Mouse (Mus musculus): Measurements from ENCODE around the gene Ptpra. TPM values are rescaled to one million over a fixed set of nuclear protein-coding genes. Genes with fewer than 3 reads are reported as not detected.
A peak's percentile ranks its signal among the peaks of the same experiment; 100 is the strongest.

Ptpra gene
- total RNA-seq (2021) = 100 to 1,000 TPM; 105 to 131 TPM
- long read RNA-seq, experiment 1, full-length matches to known transcripts = 59 of 90 reads
- long read RNA-seq, experiment 1, partial matches to known transcripts = 5 of 90 reads
- long read RNA-seq, experiment 1, other reads (novel, unspliced or antisense) = 26 of 90 reads
- long read RNA-seq, experiment 2, full-length matches to known transcripts = 166 of 255 reads
- long read RNA-seq, experiment 2, partial matches to known transcripts = 34 of 255 reads
- long read RNA-seq, experiment 2, other reads (novel, unspliced or antisense) = 55 of 255 reads

DNA sequence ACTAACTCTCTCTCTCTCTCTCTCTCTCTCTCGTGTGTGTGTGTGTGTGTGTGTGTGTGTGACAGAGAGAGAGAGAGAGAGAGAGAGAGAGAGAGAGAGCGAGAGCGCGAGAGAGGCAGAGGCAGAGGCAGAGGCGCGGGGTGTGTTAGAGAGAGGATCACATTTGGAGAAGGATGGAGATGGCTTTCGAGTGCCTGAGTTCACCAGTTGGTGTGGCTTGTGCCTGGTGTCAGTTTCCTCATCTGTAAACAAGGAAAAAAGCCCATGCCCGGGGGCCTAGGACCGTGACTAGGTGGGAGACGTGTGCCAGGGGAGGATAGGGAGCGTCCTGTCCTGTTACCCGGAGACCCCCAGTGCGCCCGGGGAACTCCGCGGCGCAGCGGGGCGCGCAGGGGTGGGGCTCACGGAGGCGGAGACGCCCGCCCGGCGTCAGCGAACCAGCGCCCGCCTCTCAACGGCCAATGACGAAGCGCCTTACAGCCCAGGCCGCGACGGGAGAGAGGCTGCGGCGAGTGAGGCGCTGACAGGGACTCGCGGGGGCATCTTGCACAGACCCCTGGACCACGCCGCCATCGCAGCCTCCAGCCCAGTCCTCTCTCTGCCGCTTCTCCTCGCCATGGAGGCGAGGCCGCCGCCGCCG, at the start of gene Ptpra:
Ptpra (plus strand) TSS at position 485 of the 640 bp plus-strand sequence.
- peak; percentile 92 to 93 for DNase-seq (ENCODE audit: low spot score in 2 of 2)

DNA sequence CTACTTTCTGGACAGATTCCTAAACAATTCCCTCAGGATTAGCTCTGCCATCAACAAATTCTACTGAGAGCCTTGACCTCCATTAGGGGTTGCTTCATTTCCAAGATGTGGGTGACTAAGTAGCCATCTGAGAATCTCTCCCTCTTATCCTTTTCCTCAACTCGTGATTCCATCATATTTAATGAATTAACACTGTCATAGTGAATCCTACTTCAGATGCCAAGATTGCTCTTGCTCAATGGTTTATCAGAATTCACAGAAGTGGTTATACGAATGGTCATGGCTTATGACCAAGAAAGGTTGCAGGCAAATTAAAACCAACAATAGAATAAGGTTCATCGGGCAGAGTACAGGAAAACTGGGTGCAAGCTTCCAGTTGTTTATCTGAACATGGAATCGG, 48.2 kb upstream of the Ptpra start:
- no peak for DNase-seq (ENCODE audit: low spot score in 2 of 2)

DNA sequence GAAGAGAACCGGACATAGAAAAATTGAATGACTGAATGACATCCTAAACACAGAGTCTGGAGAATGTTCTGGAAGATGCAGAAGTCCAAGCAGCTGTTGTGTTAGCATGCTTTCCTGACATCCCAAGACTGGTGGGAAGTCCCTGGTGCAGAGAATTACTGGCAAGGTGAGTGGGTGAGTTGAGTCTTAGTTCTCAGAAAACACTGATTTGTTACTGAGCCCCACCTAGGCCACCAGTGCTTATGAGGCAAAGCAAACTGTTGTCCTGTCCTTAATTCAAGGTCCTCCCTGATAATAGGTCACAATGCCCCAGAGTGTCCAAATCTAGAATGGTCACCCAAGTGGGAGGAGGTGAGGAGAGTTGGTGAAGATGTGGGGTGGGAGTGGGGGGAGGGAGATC, 45.1 kb upstream of the Ptpra start, which contains the start of the genes Gm28372 and 1700020A23Rik:
Gm28372 (plus strand) TSS at position 301 of the 400 bp plus-strand sequence.
1700020A23Rik (plus strand) TSS at position 321 of the 400 bp plus-strand sequence.
- DNase-seq (ENCODE audit: low spot score in 2 of 2) = no peak

DNA sequence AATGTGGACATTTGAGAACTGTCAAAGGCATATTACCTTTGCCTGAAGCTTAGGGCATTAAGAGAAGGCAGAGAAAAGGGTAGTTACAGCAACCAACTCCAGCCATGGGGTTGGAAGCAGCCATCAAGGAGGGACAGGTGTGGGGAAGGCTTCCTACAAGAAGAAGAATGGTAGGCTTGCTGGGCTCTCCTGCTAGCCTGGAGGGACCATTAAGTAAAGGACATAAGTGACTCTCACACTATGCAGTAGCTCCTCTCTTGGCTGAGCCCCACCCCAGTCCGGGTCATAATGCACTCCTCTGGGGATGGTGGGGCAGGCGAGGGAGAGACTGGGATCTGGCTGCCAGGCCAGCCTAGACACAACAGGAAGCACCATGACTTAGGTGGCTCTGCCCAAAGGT, 43.9 kb upstream of the Ptpra start, which contains the start of gene Tmem239:
Tmem239 (plus strand) TSS at position 301 of the 400 bp plus-strand sequence.
- no peak for DNase-seq (ENCODE audit: low spot score in 2 of 2)

DNA sequence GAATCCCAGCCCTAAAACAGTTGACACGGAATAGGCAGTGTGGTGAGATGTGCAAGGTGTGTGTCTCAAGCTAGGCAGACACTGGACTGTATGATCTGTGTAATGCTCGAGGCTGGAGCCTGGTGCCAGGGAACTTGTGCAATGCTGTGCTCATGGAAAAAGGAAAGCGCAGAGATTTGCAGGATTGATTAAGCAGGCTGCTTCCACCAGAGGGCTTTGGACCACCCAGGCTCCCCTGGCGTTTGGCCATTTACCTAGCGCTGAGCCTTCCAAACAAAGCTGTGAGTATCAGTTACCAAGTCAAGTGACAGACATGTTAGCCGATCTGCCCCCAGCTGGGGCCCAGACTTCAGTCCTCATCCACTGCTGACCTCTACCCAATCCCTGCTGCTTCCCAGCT, 41.9 kb upstream of the Ptpra start:
- no peak for DNase-seq (ENCODE audit: low spot score in 2 of 2)

DNA sequence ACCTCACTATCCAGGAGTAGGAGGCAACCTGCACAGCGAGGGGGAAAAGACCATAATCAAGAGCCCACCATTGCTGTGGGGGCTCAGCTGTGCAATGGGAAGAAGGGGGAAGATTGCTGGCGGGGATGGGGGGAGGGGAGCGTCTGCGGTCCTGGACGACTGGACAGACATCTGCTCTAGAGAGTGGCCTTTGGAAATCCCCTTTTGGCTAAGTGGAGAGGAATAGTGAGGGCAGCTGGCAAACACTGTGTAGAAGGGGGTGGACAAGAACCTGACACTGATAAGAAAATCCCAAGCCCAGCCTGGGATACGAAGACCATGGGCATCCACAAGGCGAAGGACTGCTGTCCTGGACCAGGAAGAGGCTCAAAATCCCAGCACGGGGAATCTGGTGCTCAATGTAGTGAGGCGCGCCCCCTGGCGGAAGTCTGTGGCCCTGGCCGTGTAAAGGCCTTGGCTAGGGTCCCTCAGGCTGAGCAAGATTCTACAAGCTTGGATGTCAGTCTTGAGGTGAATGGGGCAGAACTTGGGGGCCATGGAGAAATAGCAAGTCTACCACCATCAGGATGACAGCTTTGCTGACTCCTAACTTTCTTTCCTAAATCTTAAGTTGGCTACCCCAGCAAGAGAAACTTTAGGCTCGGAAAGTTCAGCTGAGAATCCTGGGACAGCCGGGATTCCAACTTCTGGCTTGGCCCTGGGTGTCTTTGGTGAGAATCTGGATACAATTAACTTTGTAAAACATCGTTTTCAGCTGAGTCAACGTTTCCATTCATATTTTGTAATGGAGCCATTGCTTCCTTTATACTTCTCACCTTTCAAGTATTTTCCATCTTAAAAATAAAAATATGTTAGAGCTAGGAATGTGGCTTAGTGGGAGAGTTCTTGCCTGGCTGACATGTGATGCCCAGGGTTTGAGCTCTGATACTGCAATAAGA, 38.3 kb upstream of the Ptpra start:
- DNase-seq (ENCODE audit: low spot score in 2 of 2) = peak; percentile 88

DNA sequence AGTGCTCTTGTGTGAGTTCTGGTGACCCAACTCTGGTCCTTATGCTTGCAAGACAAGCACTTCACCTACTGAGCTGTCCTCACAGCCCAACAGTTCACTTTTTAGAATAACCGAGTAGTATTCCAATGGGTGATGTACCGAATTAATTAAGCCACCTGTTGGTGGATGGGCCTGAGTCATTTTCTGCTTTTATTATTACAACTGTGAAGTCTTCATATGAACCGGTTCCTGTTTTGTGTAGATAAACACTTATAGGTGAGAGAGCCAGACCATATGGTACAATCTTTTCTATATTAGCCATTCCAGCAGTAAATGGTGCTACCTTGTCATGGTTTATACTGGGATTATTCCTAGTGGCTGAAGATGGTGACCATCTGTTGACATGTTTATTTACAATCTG, 37.3 kb upstream of the Ptpra start:
- no peak for DNase-seq (ENCODE audit: low spot score in 2 of 2)

DNA sequence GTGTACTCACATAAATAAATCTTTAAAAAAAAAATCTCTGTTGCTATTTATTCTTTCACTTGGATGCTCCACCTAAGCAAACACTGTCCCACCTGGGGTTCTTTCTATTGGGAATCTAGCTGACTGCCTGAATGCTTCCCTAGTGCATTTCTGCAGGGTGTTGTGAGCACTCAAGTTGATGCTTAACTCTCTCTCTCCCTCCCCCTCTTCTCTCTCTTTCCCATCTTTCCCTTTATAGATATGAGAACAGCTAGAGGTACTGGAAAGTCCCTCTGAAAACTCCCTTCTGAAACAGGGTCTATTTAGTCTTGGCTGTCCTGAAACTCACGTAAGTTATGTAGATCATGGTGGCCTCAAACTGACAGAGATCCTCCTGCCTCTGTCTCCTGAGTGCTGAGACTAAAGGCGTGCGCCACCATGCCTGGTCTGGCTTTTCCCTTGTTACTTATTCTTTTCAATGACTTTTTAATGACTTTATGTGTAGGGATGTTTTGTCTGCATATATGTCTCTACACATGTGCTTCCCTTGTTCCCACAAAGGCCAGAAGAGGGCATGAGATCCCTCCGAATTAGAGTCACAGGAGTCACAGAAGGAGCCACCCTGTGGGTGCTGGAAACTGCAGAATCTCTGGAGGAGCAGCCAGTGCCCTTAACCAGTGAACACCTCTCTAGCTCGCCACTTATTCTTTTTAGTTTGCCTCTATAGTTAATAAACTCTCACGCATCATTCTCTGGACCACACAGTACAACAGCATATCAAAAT, 35.8 kb upstream of the Ptpra start:
- no peak for DNase-seq (ENCODE audit: low spot score in 2 of 2)

DNA sequence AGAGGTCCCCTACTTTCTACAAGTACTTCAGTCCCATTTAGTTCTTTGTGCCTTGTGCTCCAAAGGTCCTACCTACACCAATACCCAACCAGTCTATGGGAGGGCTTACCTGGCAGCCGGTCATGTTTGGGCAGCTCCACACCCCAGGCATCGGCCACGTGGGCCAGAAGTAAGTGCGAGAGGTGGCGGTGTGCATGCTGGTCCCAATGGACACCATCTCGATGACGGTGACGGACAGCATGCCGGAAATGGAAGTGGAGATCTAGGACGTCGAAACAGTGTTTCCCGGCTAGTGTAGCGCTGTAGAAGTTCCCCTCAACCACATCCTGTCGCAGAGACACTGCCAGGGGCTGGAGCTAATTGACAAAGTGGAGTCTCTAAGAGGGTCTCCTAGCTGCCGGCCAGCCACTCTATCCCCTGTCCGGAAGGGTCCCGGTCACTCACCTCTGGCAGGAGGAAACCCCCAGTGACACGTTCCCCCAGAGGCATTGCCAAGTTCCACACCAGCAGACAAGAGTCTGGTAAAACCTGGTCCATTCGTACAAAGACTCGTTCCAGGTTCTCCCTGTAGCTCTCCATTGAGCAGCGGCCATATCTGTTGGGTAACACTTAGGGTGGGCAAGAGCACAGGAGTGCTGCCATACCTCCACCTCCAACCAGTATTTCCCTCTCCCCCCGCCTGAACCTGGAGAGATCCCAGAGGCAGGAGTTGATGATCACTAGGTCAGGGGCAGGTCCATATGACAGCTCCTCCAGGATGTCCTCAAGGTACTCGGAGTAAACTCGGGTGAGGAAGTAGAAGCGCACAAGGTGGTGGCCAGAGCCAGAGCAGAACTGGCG, 28.1 kb upstream of the Ptpra start:
- no peak for DNase-seq (ENCODE audit: low spot score in 2 of 2)

DNA sequence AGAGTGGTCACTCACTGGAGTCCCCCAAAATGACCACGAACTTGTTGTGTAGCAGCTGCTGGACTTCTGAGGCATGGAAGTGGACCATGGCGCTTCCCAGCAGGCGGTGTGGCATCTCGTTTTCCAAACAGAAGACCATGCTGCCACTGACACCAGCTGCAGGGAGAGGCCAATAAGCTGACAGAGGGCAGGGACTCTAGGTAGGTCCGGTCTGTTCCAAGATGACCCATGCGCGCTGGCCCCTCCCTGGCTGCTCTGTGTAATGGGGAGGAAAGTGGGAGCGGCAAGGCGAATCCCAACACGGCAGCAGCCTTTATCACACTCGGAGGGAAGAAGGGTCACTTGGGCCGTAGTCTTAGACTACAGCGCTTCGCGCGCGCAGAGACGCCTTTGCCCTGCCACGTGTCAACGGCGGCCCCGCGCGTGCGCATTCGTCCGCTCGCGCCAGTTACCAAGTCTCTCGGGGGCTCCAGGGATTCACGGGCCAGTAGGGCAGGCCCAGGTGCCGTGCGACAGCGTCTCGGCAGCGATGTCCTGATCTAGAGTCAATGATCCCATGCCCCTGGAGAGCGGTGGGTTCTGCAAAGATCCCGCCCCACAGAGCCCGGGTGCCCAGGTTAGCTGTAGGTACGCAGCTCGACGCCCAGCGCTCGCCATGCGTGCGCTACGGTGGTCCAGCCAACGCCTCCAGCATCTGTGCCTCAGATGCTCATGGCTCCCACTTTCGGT, 26.5 kb upstream of the Ptpra start:
- peak; percentile 78 for DNase-seq (ENCODE audit: low spot score in 2 of 2)

DNA sequence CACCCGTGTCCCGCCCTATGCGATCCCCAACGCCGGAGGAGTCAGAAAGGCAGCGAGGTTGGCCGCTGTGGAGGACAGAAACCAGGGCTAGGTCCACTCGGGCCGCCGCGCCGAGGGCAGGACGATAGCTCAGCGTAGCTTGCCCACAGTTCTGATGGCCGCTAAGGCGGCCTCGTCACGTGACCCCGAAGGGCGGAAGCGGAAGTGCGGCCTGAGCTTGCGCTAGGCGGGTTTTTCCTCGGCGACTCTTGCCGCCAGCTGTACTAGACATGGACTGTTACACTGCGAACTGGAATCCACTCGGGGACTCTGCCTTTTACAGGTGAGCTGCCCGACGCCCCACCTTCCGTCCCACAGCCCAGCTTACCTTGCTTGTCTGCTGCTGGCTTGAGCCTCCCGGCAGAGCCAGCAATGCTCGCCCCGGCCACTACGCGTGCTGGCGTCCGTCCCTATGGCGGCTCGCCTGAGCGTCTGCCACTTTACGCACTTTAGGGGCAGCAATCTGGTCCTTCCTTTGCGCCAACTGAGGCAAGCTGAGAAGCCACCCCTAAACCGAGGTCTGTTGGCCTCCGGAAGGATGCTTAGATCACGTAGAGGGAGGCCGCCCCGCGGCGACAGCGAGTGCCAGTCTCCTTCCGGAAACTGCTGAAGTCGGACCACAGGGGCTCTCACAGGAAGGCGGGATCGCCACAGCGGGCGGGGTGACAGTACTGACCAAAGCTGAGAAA, 25.8 kb upstream of the Ptpra start, which contains the start of the genes Vps16 and Pced1a:
Vps16 (plus strand) TSS at position 214 of the 728 bp plus-strand sequence.
Pced1a (minus strand) TSS at position 576 of the 728 bp plus-strand sequence.
- DNase-seq (ENCODE audit: low spot score in 2 of 2) = peak; percentile 90

DNA sequence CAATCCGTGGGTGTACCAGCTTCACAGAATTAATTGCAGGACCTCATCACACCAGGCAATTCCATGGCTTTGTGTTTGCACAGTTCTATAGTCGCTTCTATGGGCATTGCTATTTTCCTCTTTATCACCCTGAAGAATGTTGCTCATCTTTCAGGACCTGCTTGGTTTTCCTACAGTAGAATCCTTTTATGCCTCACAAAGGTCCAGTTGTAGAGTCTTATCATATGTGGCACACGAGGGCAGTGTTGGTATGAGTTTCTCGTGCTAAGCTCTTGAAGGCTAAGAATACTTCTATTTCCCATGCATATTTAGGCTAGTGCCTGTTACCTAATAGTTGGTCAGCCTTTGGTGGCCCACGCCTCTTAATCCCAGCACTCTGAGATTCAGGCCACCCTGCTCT, 25.0 kb upstream of the Ptpra start:
- DNase-seq (ENCODE audit: low spot score in 2 of 2) = no peak

DNA sequence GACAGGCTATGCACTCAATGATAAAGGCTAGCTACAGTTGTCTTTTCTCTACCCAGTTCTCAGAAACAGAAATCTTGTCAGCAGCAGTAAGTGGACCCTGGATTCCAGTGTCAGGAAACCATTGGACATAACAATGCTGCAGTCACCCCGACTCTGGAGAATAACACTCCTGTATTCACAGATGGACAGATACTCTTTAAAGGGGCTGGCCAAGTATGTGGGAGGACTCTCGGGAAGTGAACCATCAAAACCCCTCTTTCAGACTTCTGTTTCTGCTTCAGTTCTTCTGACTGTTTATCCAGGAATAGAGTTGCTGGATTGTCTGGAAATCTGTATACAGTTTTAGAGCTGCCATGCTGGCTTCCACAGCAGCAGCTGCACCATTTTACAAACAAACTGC, 20.2 kb upstream of the Ptpra start:
- no peak for DNase-seq (ENCODE audit: low spot score in 2 of 2)

DNA sequence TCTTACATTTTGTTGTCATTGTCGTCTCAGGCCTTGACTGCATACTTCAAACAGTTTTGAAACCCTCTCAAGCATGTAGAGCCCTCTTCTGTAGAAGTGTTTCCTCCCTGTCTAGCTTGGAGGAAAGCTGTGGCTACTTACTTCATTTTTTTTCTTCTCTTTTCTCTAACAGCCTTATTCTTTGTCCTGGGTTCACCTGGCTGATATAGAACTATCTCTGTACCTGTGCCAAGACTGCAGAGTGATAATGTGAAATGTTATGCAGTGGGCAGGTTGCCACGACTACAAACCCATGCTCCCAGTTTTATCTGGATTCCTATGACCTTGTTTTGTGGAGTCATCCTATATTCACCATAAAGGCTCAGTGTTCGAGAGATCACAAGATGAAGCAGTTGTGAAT, 19.6 kb upstream of the Ptpra start:
- DNase-seq (ENCODE audit: low spot score in 2 of 2) = no peak

DNA sequence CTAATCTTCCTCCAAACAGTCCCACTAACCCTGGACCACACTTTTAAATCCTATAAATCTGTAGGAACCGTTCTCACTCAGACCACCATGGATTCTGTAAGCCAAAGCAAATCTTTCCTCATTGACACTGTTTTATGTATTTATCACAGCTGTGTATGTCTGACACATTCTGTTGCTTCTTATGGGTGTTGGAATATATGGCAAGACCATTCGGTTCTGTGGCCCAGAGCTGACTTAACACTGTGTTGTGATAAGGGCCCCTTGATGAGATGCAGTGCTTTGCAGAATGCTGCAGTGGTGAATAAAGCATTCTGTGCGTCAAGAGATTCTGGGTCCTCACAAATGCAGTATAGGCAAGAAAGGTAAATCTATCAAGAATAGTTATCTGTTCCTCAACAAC, 17.9 kb upstream of the Ptpra start:
- no peak for DNase-seq (ENCODE audit: low spot score in 2 of 2)

DNA sequence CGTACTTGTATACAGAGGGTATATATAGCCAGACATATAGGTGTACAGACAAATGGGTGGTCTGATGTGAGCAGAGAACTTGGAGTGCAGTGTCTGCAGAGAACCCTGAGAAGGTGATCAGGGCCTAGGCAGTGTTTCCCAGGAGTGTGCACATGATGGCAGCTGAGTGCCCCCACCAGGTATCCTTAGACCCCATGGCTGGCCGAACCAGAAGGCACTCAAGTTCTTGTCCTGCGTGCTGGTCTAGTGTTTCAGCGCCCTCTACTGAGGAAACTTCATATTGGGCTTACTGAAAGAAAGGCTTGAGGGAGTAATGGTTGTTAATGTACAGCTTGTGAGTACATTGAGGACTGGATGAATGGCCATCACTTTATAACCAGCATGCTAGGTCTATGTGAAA, 16.9 kb upstream of the Ptpra start:
- DNase-seq (ENCODE audit: low spot score in 2 of 2) = no peak

DNA sequence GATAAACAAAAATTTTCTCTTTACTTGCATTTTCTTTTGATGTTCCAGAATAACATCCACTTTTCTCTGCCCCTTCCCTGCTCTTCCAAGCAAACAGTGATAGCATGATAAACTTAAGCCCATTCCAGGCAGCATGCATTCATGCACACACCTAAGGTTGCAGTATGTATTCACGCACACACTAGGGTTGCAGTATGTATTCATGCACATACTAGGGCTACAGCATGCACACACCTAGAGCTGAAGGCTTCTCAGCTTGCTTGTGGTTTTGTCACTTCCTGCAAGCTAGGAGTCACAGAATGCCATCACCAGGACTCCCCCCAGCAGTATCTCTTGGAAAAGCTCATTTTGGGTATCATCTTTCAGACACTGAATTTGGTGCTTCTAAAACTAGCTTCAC, 13.3 kb upstream of the Ptpra start:
- no peak for DNase-seq (ENCODE audit: low spot score in 2 of 2)

DNA sequence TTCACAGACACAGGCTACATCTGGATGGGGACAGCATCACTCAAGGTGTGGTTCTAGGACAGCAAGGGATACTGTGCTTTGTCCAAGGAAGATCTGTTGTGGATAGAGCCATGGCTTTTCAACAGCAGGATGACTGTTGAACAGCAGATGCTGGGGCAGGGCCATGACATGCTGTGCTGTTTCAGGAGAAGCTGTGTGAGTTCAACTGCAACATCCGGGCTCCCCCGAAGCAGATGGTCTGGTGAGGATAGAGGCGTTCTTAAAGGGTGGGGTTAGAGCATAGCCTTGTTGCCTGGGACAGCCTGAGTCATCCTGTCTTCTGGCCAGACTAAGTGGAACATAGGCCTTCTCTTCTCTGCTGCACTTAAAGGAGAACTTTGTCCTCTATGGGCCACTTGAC, 11.2 kb upstream of the Ptpra start:
- no peak for DNase-seq (ENCODE audit: low spot score in 2 of 2)

Data from adrenal gland, adult 18-20 months (tissue).